Mouse (Mus musculus) limb, embryonic 12.5 days (tissue): Measurements from ENCODE around the gene Lyst. TPM values are rescaled to one million over a fixed set of nuclear protein-coding genes. Genes with fewer than 3 reads are reported as not detected.
"Not testable (repeated sequence)": the region's sequence is repeated elsewhere in the genome, so short reads cannot be mapped to it uniquely, and the experiment has no call there.

Experiments
- ATAC-seq: fragments of 200-750 bp; cut with Nextera tagmentation; 2 replicates; pipeline ENCODE4 v1.8.0; 2017; ENCODE audit warnings: low read depth, moderate TSS enrichment; ENCODE audit not compliant: insufficient number of reproducible peaks, insufficient read depth, low FRiP score, low TSS enrichment
- H3K27ac ChIP-seq: fragments of 300-500 bp; sonication (generic); 2 replicates; pipeline ENCODE4 v1.5.1; 2016; ENCODE audit warnings: mild to moderate bottlenecking, moderate library complexity
- H3K27me3 ChIP-seq: fragments of 300-500 bp; sonication (generic); 2 replicates; pipeline ENCODE4 v1.6.1; 2016; ENCODE audit warnings: mild to moderate bottlenecking, moderate library complexity
- H3K36me3 ChIP-seq: fragments of 300-500 bp; sonication (generic); 2 replicates; pipeline ENCODE4 v1.6.1; 2016; ENCODE audit warnings: mild to moderate bottlenecking, moderate library complexity
- H3K4me1 ChIP-seq: fragments of 300-500 bp; sonication (generic); replicated peaks from 2 replicates; pipeline ENCODE4 v1.6.1; 2016
- H3K4me2 ChIP-seq: fragments of 300-500 bp; sonication (generic); 2 replicates; pipeline ENCODE4 v1.6.1; 2016; ENCODE audit warnings: mild to moderate bottlenecking, moderate library complexity
- H3K4me3 ChIP-seq: fragments of 300-500 bp; sonication (generic); replicated peaks from 2 replicates; pipeline ENCODE4 v1.5.1; 2016; ENCODE audit warnings: mild to moderate bottlenecking
- H3K9ac ChIP-seq: fragments of 300-500 bp; sonication (generic); replicated peaks from 2 replicates; pipeline ENCODE4 v1.6.1; 2016; ENCODE audit warnings: mild to moderate bottlenecking, moderate library complexity
- H3K9me3 ChIP-seq: fragments of 300-500 bp; sonication (generic); 2 replicates; pipeline ENCODE4 v1.6.1; 2016; ENCODE audit warnings: mild to moderate bottlenecking, moderate library complexity
- WGBS: fragments of 180-500 bp; shearing (Covaris S2); methylation state at CpG from one replicate; pipeline ENCODE4 v1.1.7; 2016; 5-methylcytosine and 5-hydroxymethylcytosine counted together
- polyA plus RNA-seq: library from polyadenylated mRNA; unstranded; fragments of >200 nt; fragmentation: Nextera tagmentation; extraction: Ambion mirVana; gene quantifications from 2 replicates; pipeline ENCODE4 v1.2.1, GENCODE M21; 2016

Gene Lyst
- polyA plus RNA-seq, 1 experiment from 2014 or later = 4.0 TPM

GRCm38 (mm10) chr13:13721435-13721834, 131.2 kb downstream of the Lyst start:
- not testable (repeated sequence) for ATAC-seq, H3K27ac ChIP-seq, H3K4me1 ChIP-seq, H3K27me3 ChIP-seq, H3K9ac ChIP-seq, H3K36me3 ChIP-seq, H3K9me3 ChIP-seq, H3K4me3 ChIP-seq, H3K4me2 ChIP-seq
- WGBS = 89% methylated on average over 17 of the region's 17 CpGs

GRCm38 (mm10) chr13:13723293-13723692, 133.1 kb downstream of the Lyst start:
- WGBS = 83% methylated on average over 3 of the region's 3 CpGs
- ATAC-seq = no peak
- Histone ChIP-seq H3K4me2 (no peak overlapping the region), H3K9me3 (no peaks in the 10 kb centered on the region), H3K27ac (no peak overlapping the region), H3K36me3 (no peaks in the 10 kb centered on the region; the same call in 1 of the 2 replicates), H3K9ac (no peak overlapping the region), H3K27me3 (no peaks in the 10 kb centered on the region), H3K4me3 (no peak overlapping the region), H3K4me1 (no peaks in the 10 kb centered on the region)

DNA sequence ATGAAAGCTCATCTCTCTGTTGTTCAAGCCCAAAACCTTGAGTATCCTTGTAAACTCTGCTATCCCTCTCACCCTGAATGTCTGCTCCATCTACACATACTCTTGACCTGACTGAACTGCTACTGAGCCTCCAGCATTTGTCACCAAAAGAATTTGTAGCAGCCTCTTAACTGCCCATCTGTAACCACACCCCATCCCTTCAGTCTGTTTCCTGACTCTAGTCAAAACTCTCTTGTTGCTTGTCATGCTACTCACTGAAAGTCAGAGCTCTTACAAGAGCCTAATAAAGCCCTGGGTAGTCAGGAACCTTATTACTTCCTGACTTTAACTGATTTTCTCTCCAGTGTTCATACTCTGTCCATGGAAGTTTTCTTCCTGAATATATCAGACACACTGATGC, 133.6 kb downstream of the Lyst start:
- Histone ChIP-seq H3K27ac (no peak overlapping the region), H3K36me3 (no peaks in the 10 kb centered on the region; the same call in 1 of the 2 replicates), H3K9me3 (no peaks in the 10 kb centered on the region), H3K9ac (no peak overlapping the region), H3K4me2 (no peak overlapping the region), H3K27me3 (no peaks in the 10 kb centered on the region), H3K4me1 (no peaks in the 10 kb centered on the region), H3K4me3 (no peak overlapping the region)
- no peak for ATAC-seq

DNA sequence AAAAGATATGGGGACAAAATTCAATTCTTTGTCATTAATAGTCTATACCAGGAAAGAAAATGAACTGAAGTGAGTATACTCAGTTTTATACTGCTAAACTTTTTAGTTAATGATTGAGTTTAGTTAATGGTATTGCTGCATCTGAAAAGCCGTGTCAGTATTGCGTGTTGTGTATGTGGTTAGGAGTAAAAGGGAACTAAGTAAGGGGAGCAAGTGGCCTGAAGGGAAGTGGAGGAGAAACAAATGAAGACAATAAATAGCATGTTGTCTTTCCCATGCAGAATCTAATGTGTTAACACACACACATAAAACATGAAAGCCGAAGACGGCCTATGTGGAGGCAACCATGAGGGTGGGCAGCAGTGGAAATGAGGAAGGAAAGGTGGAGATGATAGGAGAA, 149.0 kb downstream of the Lyst start:
- no peaks in the 10 kb centered on the region for H3K4me1 ChIP-seq
- no peak overlapping the region for H3K4me2 ChIP-seq
- no peak overlapping the region for H3K27ac ChIP-seq
- H3K36me3 ChIP-seq = 0 out of 2 replicates have a peak, but pooled peaks cover 7% of the 10 kb centered on the region
- no peaks in the 10 kb centered on the region for H3K9me3 ChIP-seq
- H3K27me3 ChIP-seq = no peaks in the 10 kb centered on the region
- H3K4me3 ChIP-seq = no peak overlapping the region
- WGBS = 95% methylated on average over 4 of the region's 4 CpGs
- no peak overlapping the region for H3K9ac ChIP-seq
- no peak for ATAC-seq

DNA sequence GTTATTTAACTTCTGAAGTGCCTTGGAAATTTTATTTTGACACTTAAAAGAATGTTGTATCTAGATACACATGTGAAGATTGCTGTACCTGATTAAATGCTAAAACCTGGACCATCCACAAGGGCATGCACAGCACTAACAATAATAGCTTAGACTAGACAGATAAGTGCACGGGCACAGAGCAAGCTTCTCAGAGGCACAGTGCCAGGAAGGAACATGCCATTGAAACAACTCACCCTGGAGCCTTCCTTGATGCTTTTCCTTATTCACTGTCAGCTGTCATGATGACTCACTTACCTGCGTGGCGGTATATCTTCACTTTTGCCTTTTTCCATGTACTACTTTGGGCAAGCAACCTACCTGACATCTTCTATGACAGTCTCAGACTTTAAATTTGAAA, 155.7 kb downstream of the Lyst start:
- 97% methylated on average over 3 of the region's 3 CpGs for WGBS
- no peak for ATAC-seq
- no peak overlapping the region for H3K9ac ChIP-seq
- H3K4me3 ChIP-seq = no peak overlapping the region
- H3K27me3 ChIP-seq = no peaks in the 10 kb centered on the region
- H3K36me3 ChIP-seq = 0 out of 2 replicates have a peak, but pooled peaks cover 10% of the 10 kb centered on the region
- H3K4me1 ChIP-seq = no peaks in the 10 kb centered on the region
- H3K9me3 ChIP-seq = no peaks in the 10 kb centered on the region
- no peak overlapping the region for H3K27ac ChIP-seq
- H3K4me2 ChIP-seq = no peak overlapping the region

DNA sequence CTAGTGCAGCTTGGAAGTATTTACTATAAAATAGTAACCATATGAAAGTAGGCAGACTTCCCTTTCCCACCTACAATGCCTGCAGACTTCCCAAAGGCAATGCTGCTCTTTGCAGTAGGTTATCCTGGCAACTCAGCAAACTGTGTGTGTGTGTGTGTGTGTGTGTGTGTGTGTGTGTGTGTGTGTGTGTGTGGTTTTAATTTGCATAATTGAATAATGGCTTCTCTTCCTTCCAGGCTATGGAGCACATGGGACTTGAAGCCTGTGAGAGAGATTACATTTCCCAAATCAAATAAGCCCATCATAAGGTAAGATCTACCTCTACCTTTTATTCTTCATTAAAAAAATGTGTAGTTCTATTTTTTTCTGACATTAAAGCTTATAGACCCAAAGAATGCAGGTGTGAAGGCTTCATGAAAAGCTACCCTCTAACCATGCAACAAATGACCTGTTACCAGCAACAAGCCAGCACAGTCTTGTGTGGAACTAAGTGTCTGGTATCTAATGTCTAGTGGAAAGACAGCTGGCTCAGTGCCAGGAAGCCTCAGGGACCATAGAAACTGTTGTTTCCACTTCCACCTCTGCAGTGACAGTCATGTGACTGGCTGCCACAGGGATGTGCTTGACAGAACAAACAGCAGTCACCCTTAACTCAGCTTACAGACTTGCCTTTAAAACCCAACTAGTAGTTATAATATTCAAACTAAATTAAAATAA, 185.7 kb downstream of the Lyst start:
- Histone ChIP-seq H3K27me3 (peaks cover under 1% of the 10 kb centered on the region; the same call in 1 of the 2 replicates), H3K9ac (no peak overlapping the region), H3K9me3 (no peaks in the 10 kb centered on the region), H3K27ac (no peak overlapping the region), H3K4me1 (peaks cover 12% of the 10 kb centered on the region), H3K4me2 (no peak overlapping the region), H3K4me3 (no peak overlapping the region), H3K36me3 (peaks cover 6% of the 10 kb centered on the region; the same call in 1 of the 2 replicates)
- ATAC-seq = peak; percentile 67

DNA sequence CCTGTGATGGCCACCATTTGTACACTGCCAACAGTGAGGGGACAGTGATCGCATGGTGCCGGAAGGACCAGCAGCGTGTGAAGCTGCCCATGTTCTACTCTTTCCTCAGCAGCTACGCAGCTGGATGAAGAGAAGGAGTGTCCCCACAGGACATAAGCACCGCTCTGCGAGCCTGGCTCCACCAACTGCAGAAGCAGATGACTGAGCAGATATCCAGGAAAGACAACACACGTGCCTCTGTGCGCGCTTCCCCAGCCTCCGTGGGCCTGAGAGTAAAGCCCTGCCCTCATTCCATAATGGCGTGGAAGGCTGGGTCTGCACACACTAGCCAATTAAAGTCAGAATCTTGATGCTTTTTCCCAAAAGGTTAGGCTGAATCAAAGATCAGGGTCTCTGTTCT, 186.9 kb downstream of the Lyst start:
- WGBS = 86% methylated on average over 11 of the region's 11 CpGs
- no peak for ATAC-seq
- H3K27me3 ChIP-seq = peaks cover 11% of the 10 kb centered on the region; the same call in 1 of the 2 replicates
- H3K4me2 ChIP-seq = no peak overlapping the region
- H3K4me1 ChIP-seq = peaks cover 12% of the 10 kb centered on the region
- no peak overlapping the region for H3K9ac ChIP-seq
- no peak overlapping the region for H3K4me3 ChIP-seq
- peaks cover 6% of the 10 kb centered on the region; the same call in 1 of the 2 replicates for H3K36me3 ChIP-seq
- H3K9me3 ChIP-seq = no peaks in the 10 kb centered on the region
- H3K27ac ChIP-seq = no peak overlapping the region

- H3K9ac ChIP-seq = no peak overlapping the region
- ATAC-seq = no peak
- no peaks in the 10 kb centered on the region for H3K9me3 ChIP-seq
- H3K4me1 ChIP-seq = peaks cover 12% of the 10 kb centered on the region
- peaks cover 6% of the 10 kb centered on the region; the same call in 1 of the 2 replicates for H3K36me3 ChIP-seq
- no peak overlapping the region for H3K27ac ChIP-seq
- H3K27me3 ChIP-seq = peaks cover 14% of the 10 kb centered on the region
- no peak overlapping the region for H3K4me2 ChIP-seq
- 88% methylated on average over 8 of the region's 8 CpGs for WGBS
- no peak overlapping the region for H3K4me3 ChIP-seq
Observed at GRCm38 (mm10) chr13:13777696-13778095, 187.5 kb downstream of the Lyst start.

- no peak overlapping the region for H3K4me2 ChIP-seq
- H3K27ac ChIP-seq = no peak overlapping the region
- no peak for ATAC-seq
- H3K9ac ChIP-seq = no peak overlapping the region
- WGBS = 71% methylated on average over 1 of the region's 1 CpGs
- peaks cover 27% of the 10 kb centered on the region for H3K27me3 ChIP-seq
- H3K36me3 ChIP-seq = peaks cover 6% of the 10 kb centered on the region; the same call in 1 of the 2 replicates
- no peak overlapping the region for H3K4me3 ChIP-seq
- peaks cover 21% of the 10 kb centered on the region for H3K4me1 ChIP-seq
- H3K9me3 ChIP-seq = no peaks in the 10 kb centered on the region
Observed at GRCm38 (mm10) chr13:13778837-13779458, 188.8 kb downstream of the Lyst start.

GRCm38 (mm10) chr13:13780271-13780670, 190.1 kb downstream of the Lyst start:
- Histone ChIP-seq H3K27me3 (peaks cover 40% of the 10 kb centered on the region), H3K27ac (no peak overlapping the region), H3K9ac (no peak overlapping the region), H3K36me3 (peaks cover 6% of the 10 kb centered on the region; the same call in 1 of the 2 replicates), H3K9me3 (no peaks in the 10 kb centered on the region), H3K4me3 (no peak overlapping the region), H3K4me1 (peaks cover 35% of the 10 kb centered on the region), H3K4me2 (no peak overlapping the region)
- 24% methylated on average over 3 of the region's 3 CpGs for WGBS
- ATAC-seq = no peak

GRCm38 (mm10) chr13:13781026-13781425, 190.8 kb downstream of the Lyst start:
- H3K9ac ChIP-seq = no peak overlapping the region
- no peak overlapping the region for H3K4me2 ChIP-seq
- peaks cover 41% of the 10 kb centered on the region for H3K4me1 ChIP-seq
- H3K36me3 ChIP-seq = peaks cover 6% of the 10 kb centered on the region; the same call in 1 of the 2 replicates
- no peak overlapping the region for H3K27ac ChIP-seq
- ATAC-seq = no peak
- H3K4me3 ChIP-seq = no peak overlapping the region
- H3K27me3 ChIP-seq = peaks cover 48% of the 10 kb centered on the region
- 50% methylated on average over 4 of the region's 4 CpGs for WGBS
- H3K9me3 ChIP-seq = no peaks in the 10 kb centered on the region
